Mouse (Mus musculus) myocyte (in vitro differentiated cells): ENCODE data around the gene Apol9a.
"Not testable (repeated sequence)": the region's sequence is repeated elsewhere in the genome, so short reads cannot be mapped to it uniquely, and the experiment has no call there.

ENCODE experiments used
- CEBPB ChIP-seq: IDR thresholded peaks from 2 replicates; pipeline ENCODE4 v1.6.1; 2011; ENCODE audit warnings: mild to moderate bottlenecking, moderate library complexity; ENCODE audit not compliant: poor library complexity, insufficient read depth, severe bottlenecking
- E2F4 ChIP-seq: IDR thresholded peaks from one replicate; pipeline ENCODE4 v1.6.1; 2011; ENCODE audit warnings: mild to moderate bottlenecking, control low read depth, moderate library complexity; ENCODE audit not compliant: insufficient read depth
- POLR2A ChIP-seq: IDR thresholded peaks from one replicate; pipeline ENCODE4 v1.6.1; 2011; ENCODE audit warnings: low read depth, mild to moderate bottlenecking, control low read depth, moderate library complexity; ENCODE audit not compliant: insufficient read length

- not testable (repeated sequence) for TF ChIP-seq E2F4, POLR2A, CEBPB
These were observed 1.8 kb upstream of the Apol9a start for GRCm38 (mm10) chr15:77412695-77413094.
